Mouse (Mus musculus): Measurements from ENCODE around the gene Higd1c. TPM values are rescaled to one million over a fixed set of nuclear protein-coding genes. Genes with fewer than 3 reads are reported as not detected.

Gene Higd1c
- polyA plus RNA-seq, 1 experiment from 2014 or later = not detected

DNA sequence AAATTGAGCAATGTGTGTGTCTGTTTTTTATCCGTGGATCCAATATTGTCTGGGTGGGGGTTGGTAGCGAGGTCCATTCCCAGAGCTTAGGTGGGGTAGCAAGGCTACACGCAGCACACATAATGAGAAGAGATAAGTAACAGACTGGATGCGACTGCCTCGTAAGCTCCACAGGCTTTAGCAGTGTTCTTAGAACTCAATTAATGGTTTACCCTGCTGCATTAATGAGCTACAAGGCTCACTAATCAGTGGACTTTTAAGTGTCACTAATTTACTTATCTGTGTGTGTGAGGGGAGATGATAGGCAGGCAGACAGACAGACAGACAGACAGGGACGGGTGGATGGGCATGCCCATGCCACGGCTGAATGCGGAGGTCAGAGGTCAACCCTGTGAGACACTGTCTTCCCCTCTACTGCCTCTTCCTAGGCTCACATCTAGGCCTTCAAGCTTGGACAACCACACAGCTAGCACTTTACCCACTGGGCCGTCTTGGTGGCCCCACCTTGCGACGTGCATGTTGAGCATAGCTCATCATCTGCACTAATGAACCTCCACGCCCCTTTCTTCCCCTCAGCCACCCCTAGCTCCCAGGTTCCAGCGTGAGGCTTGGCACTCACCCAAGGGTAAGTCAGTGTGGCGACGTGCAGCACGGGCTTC lies 36.4 kb downstream of the Higd1c start:
- 90% methylated on average over 16 of the region's 16 CpGs for WGBS
- peaks cover 98% of the 10 kb centered on the region for H3K36me3 ChIP-seq (ENCODE audit: control insufficient read depth, insufficient read depth, low read length)

DNA sequence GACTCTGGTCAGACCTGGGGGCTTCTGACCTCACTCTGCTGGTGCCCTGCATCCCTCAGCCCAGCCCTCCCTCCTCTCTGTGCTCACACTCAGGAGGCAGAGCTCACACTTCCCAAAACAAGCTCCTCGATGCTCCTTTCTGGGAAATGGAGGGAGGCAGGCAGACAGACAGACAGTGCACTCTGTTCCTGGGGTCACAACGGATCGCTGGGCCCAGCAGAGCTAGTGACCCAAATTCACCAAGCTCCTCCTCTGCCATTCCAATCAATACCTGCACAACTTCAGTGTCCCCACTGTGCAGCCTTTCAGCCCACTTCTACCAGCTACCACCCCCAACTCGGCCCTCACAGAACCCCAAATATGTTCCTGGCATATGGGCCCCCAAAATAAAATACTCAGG lies 37.5 kb downstream of the Higd1c start:
- no peaks in the 10 kb centered on the region for H3K9me3 ChIP-seq (ENCODE audit: control insufficient read depth, low read length)
- DNase-seq = no peak
- H3K4me2 ChIP-seq (ENCODE audit: low read length) = no peak overlapping the region
- WGBS = 93% methylated on average over 4 of the region's 4 CpGs
- no peaks in the 10 kb centered on the region for H3K27me3 ChIP-seq (ENCODE audit: control insufficient read depth, insufficient read depth, low read length)
- ATAC-seq (ENCODE audit: low FRiP score, low TSS enrichment) = no peak
- no peak overlapping the region for H3K4me3 ChIP-seq (replicated peaks; ENCODE audit: low read depth, low read length)
- no peaks in the 10 kb centered on the region for H3K4me1 ChIP-seq (ENCODE audit: control insufficient read depth, insufficient read depth, low read length)
- H3K27ac ChIP-seq (replicated peaks; ENCODE audit: low read depth, low read length) = no peak overlapping the region
- no peak overlapping the region for H3K9ac ChIP-seq (replicated peaks; ENCODE audit: low read length)
- H3K36me3 ChIP-seq (ENCODE audit: control insufficient read depth, insufficient read depth, low read length) = peaks cover 94% of the 10 kb centered on the region

More for the DNA sequence above, 36.4 kb downstream of the Higd1c start:
- Histone ChIP-seq H3K4me2 (ENCODE audit: low read length) (no peak overlapping the region), H3K9me3 (ENCODE audit: control insufficient read depth, low read length) (no peaks in the 10 kb centered on the region), H3K4me3 (replicated peaks; ENCODE audit: low read depth, low read length) (no peak overlapping the region), H3K4me1 (ENCODE audit: control insufficient read depth, insufficient read depth, low read length) (no peaks in the 10 kb centered on the region), H3K9ac (replicated peaks; ENCODE audit: low read length) (no peak overlapping the region), H3K27me3 (ENCODE audit: control insufficient read depth, insufficient read depth, low read length) (no peaks in the 10 kb centered on the region), H3K27ac (replicated peaks; ENCODE audit: low read depth, low read length) (no peak overlapping the region)
- ATAC-seq (ENCODE audit: low FRiP score, low TSS enrichment) = no peak
- DNase-seq = no peak

DNA sequence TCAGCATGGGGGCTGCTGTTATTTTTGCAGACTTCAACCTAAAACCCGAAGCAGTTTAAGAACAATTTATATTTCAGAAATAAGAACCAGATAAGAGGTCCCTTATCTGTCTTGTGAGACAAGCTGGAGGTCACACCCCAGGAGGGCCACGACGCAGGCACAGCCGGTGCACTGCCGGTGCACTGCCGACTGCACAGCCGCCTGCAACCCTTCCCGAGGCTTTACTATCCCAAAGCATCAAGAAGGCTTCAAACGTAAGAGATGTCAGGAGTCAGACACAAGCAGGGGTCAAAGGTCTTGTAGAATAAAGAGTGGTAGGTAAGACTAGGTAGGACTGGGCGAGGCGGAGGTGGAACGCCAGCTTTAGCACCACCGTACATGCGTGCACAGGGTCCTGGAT lies 38.0 kb downstream of the Higd1c start:
- no peaks in the 10 kb centered on the region for H3K9me3 ChIP-seq (ENCODE audit: control insufficient read depth, low read length)
- no peak overlapping the region for H3K27ac ChIP-seq (replicated peaks; ENCODE audit: low read depth, low read length)
- H3K27me3 ChIP-seq (ENCODE audit: control insufficient read depth, insufficient read depth, low read length) = no peaks in the 10 kb centered on the region
- H3K9ac ChIP-seq (replicated peaks; ENCODE audit: low read length) = no peak overlapping the region
- peaks cover 92% of the 10 kb centered on the region for H3K36me3 ChIP-seq (ENCODE audit: control insufficient read depth, insufficient read depth, low read length)
- DNase-seq (no peak), ATAC-seq (ENCODE audit: low FRiP score, low TSS enrichment) (no peak)
- H3K4me3 ChIP-seq (replicated peaks; ENCODE audit: low read depth, low read length) = no peak overlapping the region
- no peak overlapping the region for H3K4me2 ChIP-seq (ENCODE audit: low read length)
- no peaks in the 10 kb centered on the region for H3K4me1 ChIP-seq (ENCODE audit: control insufficient read depth, insufficient read depth, low read length)
- 92% methylated on average over 14 of the region's 14 CpGs for WGBS

DNA sequence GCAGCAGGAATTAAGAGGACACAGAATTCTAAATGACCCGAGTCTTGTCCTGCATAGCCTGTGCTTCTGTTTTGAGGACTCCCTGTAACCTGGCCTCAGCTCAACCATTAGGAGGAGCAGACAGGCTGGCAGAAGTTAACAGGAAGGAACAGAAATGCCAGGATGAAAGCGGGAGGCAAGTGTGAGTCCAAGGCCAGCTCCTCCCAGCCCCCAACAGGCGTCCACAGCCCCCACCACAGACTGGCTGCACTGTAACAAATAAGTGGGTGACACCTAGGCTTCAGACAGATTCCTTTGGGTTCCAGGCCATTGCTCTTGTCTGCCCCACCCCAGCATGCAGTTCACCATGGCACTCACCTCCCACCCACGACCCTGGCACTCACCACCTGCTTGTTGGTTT lies 38.5 kb downstream of the Higd1c start:
- Histone ChIP-seq H3K9ac (replicated peaks; ENCODE audit: low read length) (no peak overlapping the region), H3K27me3 (ENCODE audit: control insufficient read depth, insufficient read depth, low read length) (no peaks in the 10 kb centered on the region), H3K27ac (replicated peaks; ENCODE audit: low read depth, low read length) (no peak overlapping the region), H3K9me3 (ENCODE audit: control insufficient read depth, low read length) (no peaks in the 10 kb centered on the region), H3K4me2 (ENCODE audit: low read length) (no peak overlapping the region), H3K4me3 (replicated peaks; ENCODE audit: low read depth, low read length) (no peak overlapping the region), H3K4me1 (ENCODE audit: control insufficient read depth, insufficient read depth, low read length) (no peaks in the 10 kb centered on the region), H3K36me3 (ENCODE audit: control insufficient read depth, insufficient read depth, low read length) (peaks cover 91% of the 10 kb centered on the region)
- 90% methylated on average over 4 of the region's 4 CpGs for WGBS
- ATAC-seq (ENCODE audit: low FRiP score, low TSS enrichment) (no peak), DNase-seq (no peak)

DNA sequence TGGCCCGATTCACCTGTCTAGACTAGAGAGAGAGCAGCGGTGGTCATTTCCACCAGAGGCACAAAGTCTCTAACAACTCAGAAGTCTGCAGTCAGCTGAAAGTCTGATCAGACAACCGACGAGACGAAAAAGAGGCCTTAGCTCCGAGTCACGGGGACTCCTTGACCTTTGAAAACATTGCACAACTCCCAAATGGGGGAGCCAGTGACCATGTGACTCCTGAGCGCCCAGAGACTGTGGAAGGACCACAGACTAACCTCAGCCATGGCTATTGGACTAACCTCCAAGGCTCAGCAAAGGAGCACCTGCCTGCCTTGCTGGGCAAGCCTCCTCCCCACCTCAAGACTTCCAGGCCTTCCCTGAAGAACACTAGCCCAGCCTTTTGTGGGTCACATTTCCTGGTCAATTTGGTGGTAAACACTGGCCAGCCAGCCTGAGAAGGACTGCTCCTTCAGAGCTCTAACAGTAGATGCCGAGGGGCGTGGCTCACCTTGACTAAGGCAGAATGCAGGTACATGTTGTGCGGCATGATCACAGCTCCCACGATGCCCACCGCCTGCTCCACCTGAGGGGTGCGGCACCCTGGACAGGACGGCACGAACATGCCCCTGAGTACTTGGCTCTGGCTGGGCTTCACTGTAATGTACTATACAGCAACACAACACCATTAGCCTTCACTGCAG lies 39.1 kb downstream of the Higd1c start:
- no peak for DNase-seq
- peaks cover 91% of the 10 kb centered on the region for H3K36me3 ChIP-seq (ENCODE audit: control insufficient read depth, insufficient read depth, low read length)
- ATAC-seq (ENCODE audit: low FRiP score, low TSS enrichment) = no peak

DNA sequence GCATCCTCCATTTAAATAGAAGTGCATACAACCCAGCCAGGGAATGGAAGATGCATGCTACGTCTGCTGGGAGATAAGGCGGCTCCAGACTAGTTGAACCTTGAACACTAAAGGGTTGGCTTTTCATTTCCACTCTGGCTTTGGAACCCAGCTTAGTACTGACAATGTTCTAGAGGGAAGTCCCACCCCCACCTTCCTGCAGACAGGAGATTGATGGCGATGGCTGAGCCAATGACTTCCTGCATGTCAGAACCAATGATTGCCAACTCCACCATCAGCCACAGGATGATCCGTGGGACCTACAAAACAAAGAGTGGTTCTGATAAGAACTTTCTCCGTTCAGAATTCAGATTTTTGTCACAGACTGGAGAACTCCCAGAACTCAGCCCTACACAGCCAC lies 41.7 kb downstream of the Higd1c start:
- DNase-seq (no peak), ATAC-seq (ENCODE audit: low FRiP score, low TSS enrichment) (no peak)
- H3K27ac ChIP-seq (replicated peaks; ENCODE audit: low read depth, low read length) = no peak overlapping the region
- H3K4me1 ChIP-seq (ENCODE audit: control insufficient read depth, insufficient read depth, low read length) = no peaks in the 10 kb centered on the region
- 96% methylated on average over 5 of the region's 5 CpGs for WGBS
- no peaks in the 10 kb centered on the region for H3K27me3 ChIP-seq (ENCODE audit: control insufficient read depth, insufficient read depth, low read length)
- H3K4me2 ChIP-seq (ENCODE audit: low read length) = no peak overlapping the region
- H3K36me3 ChIP-seq (ENCODE audit: control insufficient read depth, insufficient read depth, low read length) = peaks cover 90% of the 10 kb centered on the region
- no peaks in the 10 kb centered on the region for H3K9me3 ChIP-seq (ENCODE audit: control insufficient read depth, low read length)
- H3K9ac ChIP-seq (replicated peaks; ENCODE audit: low read length) = no peak overlapping the region
- H3K4me3 ChIP-seq (replicated peaks; ENCODE audit: low read depth, low read length) = no peak overlapping the region

More for the DNA sequence above, 39.1 kb downstream of the Higd1c start:
- Histone ChIP-seq H3K27ac (replicated peaks; ENCODE audit: low read depth, low read length) (no peak overlapping the region), H3K27me3 (ENCODE audit: control insufficient read depth, insufficient read depth, low read length) (no peaks in the 10 kb centered on the region), H3K4me2 (ENCODE audit: low read length) (no peak overlapping the region), H3K4me1 (ENCODE audit: control insufficient read depth, insufficient read depth, low read length) (no peaks in the 10 kb centered on the region), H3K4me3 (replicated peaks; ENCODE audit: low read depth, low read length) (no peak overlapping the region), H3K9ac (replicated peaks; ENCODE audit: low read length) (no peak overlapping the region), H3K9me3 (ENCODE audit: control insufficient read depth, low read length) (no peaks in the 10 kb centered on the region)
- WGBS = 94% methylated on average over 16 of the region's 16 CpGs

DNA sequence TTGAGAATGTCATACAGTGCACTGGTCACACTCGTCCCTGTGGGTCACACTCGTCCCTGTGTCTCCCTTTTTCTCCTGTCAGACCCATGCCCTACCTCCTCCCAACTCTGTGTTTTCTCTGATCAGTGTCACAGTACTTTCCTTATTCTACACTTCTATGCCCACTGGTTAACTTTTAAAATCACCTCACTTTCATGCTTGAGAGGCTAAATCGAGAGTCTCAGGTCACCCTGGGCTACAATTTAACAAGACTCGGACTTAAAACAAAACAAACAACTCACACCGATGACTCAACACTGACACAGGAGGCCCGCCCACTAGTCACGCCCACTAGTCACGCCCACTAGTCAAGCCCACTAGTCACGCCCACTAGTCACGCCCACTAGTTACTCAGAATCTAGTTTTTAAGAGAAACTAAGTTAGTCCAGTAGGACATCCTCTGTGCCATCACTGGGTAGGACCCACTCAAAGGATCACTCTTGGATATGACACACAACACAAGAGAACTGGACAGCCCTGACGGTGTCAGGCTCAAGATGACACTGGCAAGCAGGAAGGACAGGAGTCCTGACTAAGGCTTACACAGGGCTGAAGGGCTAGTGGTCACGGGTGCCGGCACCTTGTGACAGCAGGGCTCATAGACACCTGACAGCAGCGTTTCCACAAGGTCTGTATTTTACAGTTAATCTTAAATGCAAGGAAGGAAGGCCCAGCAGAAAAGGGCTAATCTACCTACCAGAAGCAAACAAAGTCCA lies 46.8 kb downstream of the Higd1c start:
- no peaks in the 10 kb centered on the region for H3K4me1 ChIP-seq (ENCODE audit: control insufficient read depth, insufficient read depth, low read length)
- no peaks in the 10 kb centered on the region for H3K9me3 ChIP-seq (ENCODE audit: control insufficient read depth, low read length)
- H3K4me2 ChIP-seq (ENCODE audit: low read length) = no peak overlapping the region
- H3K4me3 ChIP-seq (replicated peaks; ENCODE audit: low read depth, low read length) = no peak overlapping the region
- no peak for ATAC-seq (ENCODE audit: low FRiP score, low TSS enrichment)
- no peak overlapping the region for H3K9ac ChIP-seq (replicated peaks; ENCODE audit: low read length)
- no peak overlapping the region for H3K27ac ChIP-seq (replicated peaks; ENCODE audit: low read depth, low read length)
- no peak for DNase-seq
- no peaks in the 10 kb centered on the region for H3K27me3 ChIP-seq (ENCODE audit: control insufficient read depth, insufficient read depth, low read length)
- 68% methylated on average over 14 of the region's 14 CpGs for WGBS
- peaks cover 51% of the 10 kb centered on the region for H3K36me3 ChIP-seq (ENCODE audit: control insufficient read depth, insufficient read depth, low read length)

DNA sequence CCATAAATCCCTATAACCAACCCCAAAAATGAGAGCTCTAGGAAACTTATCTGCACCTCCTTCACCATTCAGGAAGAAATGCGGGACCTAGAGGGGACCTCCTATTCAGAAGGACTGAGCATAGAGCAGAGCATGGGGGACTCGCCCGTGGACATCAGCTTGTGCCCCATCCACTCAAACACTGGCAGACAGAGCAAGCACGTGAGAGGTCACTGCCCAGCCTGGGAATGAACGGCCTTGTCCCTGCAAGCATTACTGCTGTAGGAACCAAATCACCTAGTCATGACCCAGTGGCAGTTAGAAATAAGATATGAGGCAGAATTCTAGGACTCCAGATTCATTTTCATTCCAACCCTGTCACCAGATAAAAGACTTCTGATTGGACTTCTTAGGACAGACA lies 47.4 kb downstream of the Higd1c start:
- H3K9me3 ChIP-seq (ENCODE audit: control insufficient read depth, low read length) = no peaks in the 10 kb centered on the region
- no peak overlapping the region for H3K9ac ChIP-seq (replicated peaks; ENCODE audit: low read length)
- H3K4me2 ChIP-seq (ENCODE audit: low read length) = no peak overlapping the region
- no peak overlapping the region for H3K27ac ChIP-seq (replicated peaks; ENCODE audit: low read depth, low read length)
- no peaks in the 10 kb centered on the region for H3K27me3 ChIP-seq (ENCODE audit: control insufficient read depth, insufficient read depth, low read length)
- no peak for DNase-seq
- 93% methylated on average over 5 of the region's 5 CpGs for WGBS
- H3K4me3 ChIP-seq (replicated peaks; ENCODE audit: low read depth, low read length) = no peak overlapping the region
- peaks cover 49% of the 10 kb centered on the region for H3K36me3 ChIP-seq (ENCODE audit: control insufficient read depth, insufficient read depth, low read length)
- no peak for ATAC-seq (ENCODE audit: low FRiP score, low TSS enrichment)
- no peaks in the 10 kb centered on the region for H3K4me1 ChIP-seq (ENCODE audit: control insufficient read depth, insufficient read depth, low read length)
